Mouse (Mus musculus) myocyte (in vitro differentiated cells): Measurements from ENCODE around the gene Zfp365.

Experiments
- E2F4 ChIP-seq: IDR thresholded peaks from one replicate; pipeline ENCODE4 v1.6.1; 2011; ENCODE audit warnings: mild to moderate bottlenecking, control low read depth, moderate library complexity; ENCODE audit not compliant: insufficient read depth
- MYOG ChIP-seq, 3 experiments: IDR thresholded peaks; one replicate each; pipeline ENCODE4 v1.6.1; 2011; ENCODE audit warnings: control low read depth in 2 of 3, low read depth in 2 of 3, mild to moderate bottlenecking in 2 of 3; ENCODE audit not compliant: insufficient read length in 2 of 3, control insufficient read depth in 1 of 3, insufficient read depth in 1 of 3
- POLR2A ChIP-seq: IDR thresholded peaks from one replicate; pipeline ENCODE4 v1.6.1; 2011; ENCODE audit warnings: low read depth, mild to moderate bottlenecking, control low read depth, moderate library complexity; ENCODE audit not compliant: insufficient read length
- POLR2AphosphoS2 ChIP-seq: IDR thresholded peaks from one replicate; pipeline ENCODE4 v1.6.1; 2011; ENCODE audit warnings: low read depth, control low read depth; ENCODE audit not compliant: insufficient read length
- REST ChIP-seq: IDR thresholded peaks from one replicate; pipeline ENCODE4 v1.6.1; 2011; ENCODE audit warnings: mild to moderate bottlenecking, control low read depth, moderate library complexity; ENCODE audit not compliant: insufficient read depth, insufficient read length
- USF1 ChIP-seq: IDR thresholded peaks from one replicate; pipeline ENCODE4 v1.6.1; 2011; ENCODE audit warnings: low read depth, mild to moderate bottlenecking, control low read depth, moderate library complexity

DNA sequence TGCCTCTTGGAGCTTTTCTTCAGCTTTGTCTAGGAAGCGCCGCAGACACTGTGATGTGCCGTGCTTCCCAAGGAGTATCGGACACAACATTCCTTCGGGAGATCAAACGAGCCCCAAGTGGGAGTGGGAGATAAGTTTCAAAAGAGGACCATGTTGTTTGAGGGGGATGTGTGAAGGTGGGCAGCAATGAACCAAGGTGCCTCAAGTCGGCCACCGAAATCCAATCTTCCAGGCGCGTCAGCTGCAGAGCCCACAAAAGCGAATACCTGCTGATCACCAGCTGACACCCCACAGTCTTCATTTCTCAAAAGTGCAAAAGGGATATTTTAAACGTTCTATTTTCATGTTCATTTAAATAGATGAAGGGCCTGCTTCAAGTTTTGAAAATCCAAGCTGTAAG lies 27.1 kb upstream of the Zfp365 start:
- TF ChIP-seq E2F4 (no peak), POLR2AphosphoS2 (no peak), POLR2A (no peak), MYOG (IDR thresholded peaks at IDR 0.05; ENCODE audit: control insufficient read depth in 1 of 3, insufficient read depth in 1 of 3, insufficient read length in 2 of 3, low read depth in 2 of 3) (no peak), REST (no peak), USF1 (no peak)
